Mouse (Mus musculus): ENCODE measurements around the gene Cdk7. TPM values are rescaled to one million over a fixed set of nuclear protein-coding genes. Genes with fewer than 3 reads are reported as not detected.
A peak's percentile ranks its signal among the peaks of the same experiment; 100 is the strongest.

Gene Cdk7
- polyA plus RNA-seq, 1 experiment from 2014 or later, result 49.1 TPM

DNA sequence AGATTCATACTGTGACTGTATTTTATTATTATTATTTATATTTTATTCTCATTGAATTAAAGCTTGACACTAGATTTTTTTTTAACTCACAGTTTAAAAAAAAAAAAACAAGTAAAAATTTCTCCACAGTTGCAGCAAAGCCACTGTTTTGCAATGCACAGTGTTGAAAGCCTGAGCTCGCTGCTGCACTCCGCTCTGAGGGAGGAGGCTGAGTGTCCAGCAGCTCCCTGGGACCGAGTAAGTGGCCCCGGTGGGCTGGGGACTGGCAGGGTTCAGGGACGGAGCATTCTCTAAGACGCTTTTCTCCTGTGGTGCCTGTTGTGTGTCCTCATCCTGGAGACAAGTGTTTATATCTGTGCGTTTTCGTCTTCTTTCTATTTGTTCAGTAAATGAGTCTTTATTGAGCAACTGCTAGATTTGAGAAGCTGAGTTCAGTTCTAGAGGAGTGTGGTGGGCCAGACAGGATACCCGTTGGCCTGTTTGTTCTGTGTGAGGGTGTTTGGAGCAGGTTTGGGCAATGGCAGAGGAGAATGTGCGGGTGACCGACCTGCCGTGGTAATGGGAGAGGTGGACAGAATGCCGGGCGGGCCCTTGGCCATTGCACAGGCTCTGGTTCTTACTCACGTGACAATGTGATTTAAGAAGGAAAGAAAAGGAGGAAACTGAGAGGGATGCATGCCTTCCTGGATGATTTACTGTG is 54.7 kb downstream of the Cdk7 start:
- ATAC-seq (ENCODE audit: low read depth) (no peak), DNase-seq (no peak)
- WGBS (ENCODE audit: insufficient replicate concordance), result 72% methylated on average over 15 of the region's 15 CpGs
- no peak overlapping the region for H3K9ac ChIP-seq
- H3K27me3 ChIP-seq, result no peaks in the 10 kb centered on the region
- no peaks in the 10 kb centered on the region for H3K9me3 ChIP-seq (replicated peaks)
- H3K4me3 ChIP-seq (replicated peaks), result no peak overlapping the region; the same call in 1 of the 2 replicates
- H3K4me2 ChIP-seq, result no peak overlapping the region
- peak overlapping the region; percentile 23; the same call in 1 of the 2 replicates for H3K27ac ChIP-seq
- H3K4me1 ChIP-seq (replicated peaks), result no peaks in the 10 kb centered on the region
- peaks cover 6% of the 10 kb centered on the region; the same call in 1 of the 2 replicates for H3K36me3 ChIP-seq

DNA sequence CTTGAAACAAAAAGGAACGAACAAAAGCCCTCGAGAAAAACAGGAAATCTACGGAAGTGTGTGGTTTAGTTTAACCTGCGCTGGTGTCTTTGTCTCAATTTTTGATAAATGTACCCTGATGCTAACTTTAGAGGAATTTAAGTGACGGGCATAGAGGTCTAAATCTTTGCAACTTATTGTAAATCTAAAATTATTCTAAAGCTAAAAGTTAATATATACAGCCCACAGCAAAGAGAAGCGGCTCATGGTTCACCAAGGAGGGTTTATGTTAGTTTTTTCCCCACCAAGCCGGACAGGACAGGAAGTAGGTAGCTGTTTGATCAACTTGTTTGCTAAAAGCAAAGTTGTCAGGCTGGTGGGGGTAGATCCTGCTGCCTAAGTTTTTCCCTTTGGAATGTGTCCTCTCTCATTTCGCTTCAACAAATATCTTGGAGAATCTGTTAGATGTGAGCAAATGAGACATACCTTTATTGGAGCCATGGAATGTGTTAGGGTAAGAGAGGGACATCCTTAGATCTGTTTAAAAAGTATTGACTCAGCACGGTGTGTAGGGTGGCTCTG is 60.5 kb downstream of the Cdk7 start:
- no peaks in the 10 kb centered on the region for H3K9me3 ChIP-seq (replicated peaks)
- H3K4me3 ChIP-seq (replicated peaks), result peak overlapping the region; percentile 66
- ATAC-seq (ENCODE audit: low read depth) (no peak), DNase-seq (no peak)
- H3K27me3 ChIP-seq, result peaks cover 7% of the 10 kb centered on the region; the same call in 1 of the 2 replicates
- WGBS (ENCODE audit: insufficient replicate concordance), result 10% methylated on average over 9 of the region's 9 CpGs
- H3K36me3 ChIP-seq, result peaks cover 13% of the 10 kb centered on the region
- H3K9ac ChIP-seq, result peak overlapping the region; percentile 69
- H3K4me1 ChIP-seq (replicated peaks), result peaks cover 6% of the 10 kb centered on the region; the same call in 1 of the 2 replicates
- peak overlapping the region; percentile 82 for H3K4me2 ChIP-seq
- H3K27ac ChIP-seq, result peak overlapping the region; percentile 69

DNA sequence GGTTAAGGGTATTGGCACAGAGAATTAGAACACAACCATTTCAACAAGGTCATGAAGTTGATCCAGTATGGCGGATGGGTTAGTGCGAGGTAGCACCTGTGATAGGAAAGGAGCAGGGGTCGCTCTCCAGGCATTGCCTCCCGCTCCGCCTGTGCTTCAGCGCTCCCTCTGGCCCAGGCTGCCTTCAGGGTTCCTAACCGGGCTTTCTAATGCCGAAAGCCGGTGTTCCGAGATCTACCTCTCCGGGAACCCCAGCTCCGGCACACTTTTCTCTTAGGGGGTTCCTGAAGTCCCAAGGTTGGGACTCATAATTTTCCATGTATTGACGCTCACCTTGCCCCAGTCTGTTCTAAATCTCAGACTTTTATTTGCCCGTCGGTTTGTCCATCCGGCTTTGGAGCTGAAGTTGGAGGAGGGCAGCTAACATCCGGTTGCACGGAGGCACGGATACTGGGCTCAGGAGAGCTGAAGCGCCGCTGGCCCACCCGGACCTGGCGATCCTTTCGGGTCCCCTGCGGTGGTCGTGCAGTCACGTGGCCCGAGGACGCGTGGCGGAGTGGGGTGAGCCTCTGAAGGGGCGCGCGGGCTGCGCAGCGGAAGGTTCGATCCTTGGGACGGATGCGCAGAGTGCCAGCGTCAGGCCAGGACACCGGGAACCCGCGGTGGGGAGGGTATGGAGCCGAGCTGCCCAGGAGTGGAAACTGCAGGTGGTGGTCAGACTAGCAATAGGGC is 61.3 kb downstream of the Cdk7 start, which contains the start of gene Ccdc125:
TSS of gene Ccdc125 (plus strand) at position 427 of the 732 bp plus-strand sequence.
- Histone ChIP-seq H3K4me1 (replicated peaks) (peaks cover 6% of the 10 kb centered on the region; the same call in 1 of the 2 replicates), H3K36me3 (peaks cover 13% of the 10 kb centered on the region), H3K27me3 (peaks cover 7% of the 10 kb centered on the region; the same call in 1 of the 2 replicates), H3K27ac (peak within 1 kb of the TSS; percentile 69), H3K9me3 (replicated peaks) (no peaks in the 10 kb centered on the region), H3K4me3 (replicated peaks) (peak within 1 kb of the TSS; percentile 66), H3K9ac (peak within 1 kb of the TSS; percentile 69), H3K4me2 (peak within 1 kb of the TSS; percentile 82)
- DNase-seq (peak; percentile 7), ATAC-seq (ENCODE audit: low read depth) (peak; percentile 50)
- WGBS (ENCODE audit: insufficient replicate concordance), result 1% methylated on average over 44 of the region's 44 CpGs

DNA sequence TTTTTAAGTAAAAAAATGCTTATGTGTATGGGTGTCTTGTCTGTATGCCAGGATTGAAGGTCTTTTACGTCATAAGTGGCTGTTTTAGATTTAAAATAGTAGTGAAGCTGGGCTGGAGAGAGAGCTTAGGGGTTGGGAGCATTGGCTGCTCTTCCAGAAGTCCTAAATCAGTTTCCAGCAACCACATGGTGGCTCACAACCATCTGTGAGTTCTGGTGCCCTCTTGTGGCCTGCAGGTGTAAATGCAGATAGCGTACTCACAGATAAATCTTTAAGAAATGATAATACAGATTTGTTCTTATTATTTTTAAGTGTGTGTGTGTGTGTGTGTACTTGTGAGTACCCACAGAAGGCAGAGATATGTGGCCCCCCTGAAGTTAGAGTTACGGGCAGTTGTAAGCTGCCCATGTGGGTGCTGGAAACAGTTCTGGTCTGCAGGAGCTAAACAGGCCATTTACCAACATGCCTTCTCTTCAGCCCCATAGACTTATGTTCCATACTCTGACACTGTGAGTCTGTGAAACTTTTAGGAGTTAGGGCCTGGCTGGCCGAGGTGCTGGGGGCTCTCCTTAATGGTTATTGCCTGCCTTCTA is 70.8 kb downstream of the Cdk7 start:
- peaks cover 29% of the 10 kb centered on the region for H3K36me3 ChIP-seq
- DNase-seq (peak; percentile 40), ATAC-seq (ENCODE audit: low read depth) (0 out of 2 replicates have a peak, but pooled peaks have one; percentile 22)
- no peak overlapping the region for H3K27ac ChIP-seq
- H3K27me3 ChIP-seq, result no peaks in the 10 kb centered on the region
- WGBS (ENCODE audit: insufficient replicate concordance), result 35% methylated on average over 4 of the region's 4 CpGs
- no peak overlapping the region for H3K9ac ChIP-seq
- no peak overlapping the region for H3K4me3 ChIP-seq (replicated peaks)
- H3K9me3 ChIP-seq (replicated peaks), result no peaks in the 10 kb centered on the region
- H3K4me2 ChIP-seq, result no peak overlapping the region
- H3K4me1 ChIP-seq (replicated peaks), result peaks cover 4% of the 10 kb centered on the region; the same call in 1 of the 2 replicates

DNA sequence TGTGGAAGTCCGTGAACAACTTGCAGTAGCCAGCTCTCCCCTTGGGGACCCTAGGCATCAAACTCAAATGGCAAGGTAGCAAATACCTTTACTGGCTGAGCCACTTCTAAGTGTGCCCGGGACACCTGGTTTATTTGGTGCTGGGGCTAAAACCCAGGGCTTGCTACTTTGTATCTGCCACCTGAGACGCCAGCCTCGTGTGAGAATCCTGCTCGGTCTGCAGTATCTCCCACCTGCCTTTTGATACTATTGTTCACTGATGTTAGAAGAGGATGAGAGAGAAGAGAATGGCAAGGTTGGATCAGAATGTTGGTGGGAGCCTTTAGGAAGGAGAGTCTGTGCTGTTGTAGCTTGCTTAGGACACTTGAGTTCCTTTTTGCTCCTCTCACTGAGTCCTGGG is 72.6 kb downstream of the Cdk7 start:
- Histone ChIP-seq H3K4me3 (replicated peaks) (no peak overlapping the region), H3K27ac (no peak overlapping the region), H3K4me1 (replicated peaks) (peaks cover 12% of the 10 kb centered on the region), H3K9me3 (replicated peaks) (no peaks in the 10 kb centered on the region), H3K4me2 (no peak overlapping the region), H3K9ac (no peak overlapping the region), H3K36me3 (peaks cover 36% of the 10 kb centered on the region), H3K27me3 (no peaks in the 10 kb centered on the region)
- DNase-seq (no peak), ATAC-seq (ENCODE audit: low read depth) (no peak)
- 89% methylated on average over 5 of the region's 5 CpGs for WGBS (ENCODE audit: insufficient replicate concordance)

Other genes starting within 250 kb of the Cdk7 start
- 42.5 and 47.7 TPM in 2 replicates for gene Gtf2h2, start 238.4 kb downstream of the Cdk7 start, polyA plus RNA-seq (2015; fragmentation: Nextera tagmentation; extraction: Ambion mirVana)
- 5.3 and 6.4 TPM in 2 replicates for gene Ocln, start 178.2 kb downstream of the Cdk7 start, polyA plus RNA-seq (2015; fragmentation: Nextera tagmentation; extraction: Ambion mirVana)
- 6.0 and 6.4 TPM in 2 replicates for gene Marveld2, start 114.0 kb downstream of the Cdk7 start, polyA plus RNA-seq (2015; fragmentation: Nextera tagmentation; extraction: Ambion mirVana)
- gene Ak6, start 80.0 kb downstream of the Cdk7 start, polyA plus RNA-seq (2015; fragmentation: Nextera tagmentation; extraction: Ambion mirVana), result 219 and 231 TPM in 2 replicates
- 15.2 and 18.6 TPM in 2 replicates for gene Rad17, start 79.9 kb downstream of the Cdk7 start, polyA plus RNA-seq (2015; fragmentation: Nextera tagmentation; extraction: Ambion mirVana)
- 15.9 and 16.8 TPM in 2 replicates for gene Taf9, start 79.4 kb downstream of the Cdk7 start, polyA plus RNA-seq (2015; fragmentation: Nextera tagmentation; extraction: Ambion mirVana)
- gene Ccdc125, start 61.2 kb downstream of the Cdk7 start, polyA plus RNA-seq (2015; fragmentation: Nextera tagmentation; extraction: Ambion mirVana), result 5.3 and 6.0 TPM in 2 replicates
- 159 and 167 TPM in 2 replicates for gene Mrps36, start 13.7 kb upstream of the Cdk7 start, polyA plus RNA-seq (2015; fragmentation: Nextera tagmentation; extraction: Ambion mirVana)
- gene Cenph, start 45.0 kb upstream of the Cdk7 start, polyA plus RNA-seq (2015; fragmentation: Nextera tagmentation; extraction: Ambion mirVana), result 46.2 and 57.1 TPM in 2 replicates
- gene Ccnb1, start 55.6 kb upstream of the Cdk7 start, polyA plus RNA-seq (2015; fragmentation: Nextera tagmentation; extraction: Ambion mirVana), result 277 and 297 TPM in 2 replicates
- 27.0 and 34.3 TPM in 2 replicates for gene Slc30a5, start 102.5 kb upstream of the Cdk7 start, polyA plus RNA-seq (2015; fragmentation: Nextera tagmentation; extraction: Ambion mirVana)